Mouse (Mus musculus) hindbrain, postnatal 0 days (tissue): ENCODE results near the gene Zfp449. TPM values are rescaled to one million over a fixed set of nuclear protein-coding genes. Genes with fewer than 3 reads are reported as not detected.
"Not testable (repeated sequence)": the region's sequence is repeated elsewhere in the genome, so short reads cannot be mapped to it uniquely, and the experiment has no call there.

Experiments
- ATAC-seq: fragments of 200-750 bp; cut with Nextera tagmentation; 2 replicates; pipeline ENCODE4 v1.8.0; 2017; ENCODE audit warnings: mild to moderate bottlenecking, moderate TSS enrichment, moderate library complexity
- DNase-seq: peaks from one replicate; pipeline ENCODE4 v3.0.0-alpha.2; 2015; ENCODE audit warnings: low spot score
- H3K27ac ChIP-seq: fragments of 300-500 bp; sonication (generic); 2 replicates; pipeline ENCODE4 v1.5.1; 2014; ENCODE audit warnings: mild to moderate bottlenecking
- H3K27me3 ChIP-seq: fragments of 300-500 bp; sonication (generic); 2 replicates; pipeline ENCODE4 v1.6.1; 2014; ENCODE audit warnings: low read length, mixed read lengths; ENCODE audit not compliant: insufficient read depth
- H3K36me3 ChIP-seq: fragments of 300-500 bp; sonication (generic); 2 replicates; pipeline ENCODE4 v1.6.1; 2014; ENCODE audit warnings: low read length, mixed read lengths; ENCODE audit not compliant: insufficient read depth
- H3K4me1 ChIP-seq: fragments of 300-500 bp; sonication (generic); 2 replicates; pipeline ENCODE4 v1.6.1; 2014; ENCODE audit warnings: antibody characterized with exemption, low read length, mixed read lengths; ENCODE audit not compliant: insufficient read depth
- H3K4me2 ChIP-seq: fragments of 300-500 bp; sonication (generic); 2 replicates; pipeline ENCODE4 v1.6.1; 2014; ENCODE audit warnings: low read depth, mild to moderate bottlenecking, low read length, moderate library complexity, mixed read lengths
- H3K4me3 ChIP-seq: fragments of 300-500 bp; sonication (generic); 2 replicates; pipeline ENCODE4 v1.5.1; 2014; ENCODE audit warnings: low read length
- H3K9ac ChIP-seq: fragments of 300-500 bp; sonication (generic); replicated peaks from 2 replicates; pipeline ENCODE4 v1.6.1; 2014; ENCODE audit warnings: mild to moderate bottlenecking, low read length, moderate library complexity, mixed read lengths
- H3K9me3 ChIP-seq: fragments of 300-500 bp; sonication (generic); 2 replicates; pipeline ENCODE4 v1.6.1; 2016; ENCODE audit warnings: low read length, mixed read lengths
- CTCF ChIP-seq: IDR thresholded peaks from 2 replicates; pipeline ENCODE4 v1.5.1; 2016; ENCODE audit warnings: antibody characterized with exemption, control low read depth, low read depth
- WGBS: fragments of 180-500 bp; shearing (Covaris S2); extraction: QIAGEN DNeasy Blood & Tissue Kit; methylation state at CpG from one replicate; pipeline ENCODE4 v1.1.7; 2014; 5-methylcytosine and 5-hydroxymethylcytosine counted together
- polyA plus RNA-seq: library from polyadenylated mRNA; unstranded; fragments of >200 nt; fragmentation: Nextera tagmentation; extraction: Ambion mirVana; gene quantifications from 2 replicates; pipeline ENCODE4 v1.2.1, GENCODE M21; 2015
- total RNA-seq: library from RNA; depleted of rRNA; stranded (reverse); fragments of >200 nt; gene quantifications from 2 replicates; pipeline ENCODE4 v1.2.3, GENCODE M21; 2014

Zfp449 gene
- total and polyA plus RNA-seq, 2 experiments from 2014 or later, result 2.8 to 4.4 TPM

GRCm38 (mm10) chrX:56342921-56343320 is 3.3 kb upstream of the Zfp449 start:
- no peak overlapping the region for H3K4me2 ChIP-seq
- H3K4me1 ChIP-seq, result no peaks in the 10 kb centered on the region
- H3K36me3 ChIP-seq, result no peaks in the 10 kb centered on the region
- TF ChIP-seq CTCF, result no peak
- H3K9ac ChIP-seq, result no peak overlapping the region
- DNase-seq, result no peak
- WGBS, result 82% methylated on average over 3 of the region's 3 CpGs
- no peak overlapping the region for H3K27ac ChIP-seq
- H3K4me3 ChIP-seq, result no peak overlapping the region
- no peaks in the 10 kb centered on the region for H3K27me3 ChIP-seq
- no peak for ATAC-seq
- H3K9me3 ChIP-seq, result no peaks in the 10 kb centered on the region

- TF ChIP-seq CTCF, result no peak
- Histone ChIP-seq H3K9me3 (no peaks in the 10 kb centered on the region), H3K9ac (peak overlapping the region; percentile 56), H3K4me2 (peak overlapping the region; percentile 53), H3K4me1 (no peaks in the 10 kb centered on the region), H3K36me3 (no peaks in the 10 kb centered on the region), H3K4me3 (peak overlapping the region; percentile 53), H3K27ac (no peak overlapping the region), H3K27me3 (no peaks in the 10 kb centered on the region)
- peak; percentile 61 for DNase-seq
- peak; percentile 37 for ATAC-seq
- 46% methylated on average over 8 of the region's 8 CpGs for WGBS
These were observed 693 bp downstream of the Zfp449 start for GRCm38 (mm10) chrX:56346932-56347253.

- H3K36me3 ChIP-seq, H3K27me3 ChIP-seq, H3K9me3 ChIP-seq, H3K4me1 ChIP-seq: not testable (repeated sequence)
- peak within 1 kb of the TSS; percentile 47 for H3K9ac ChIP-seq
- H3K27ac ChIP-seq, result peak within 1 kb of the TSS; percentile 77
- DNase-seq (peak; percentile 62), ATAC-seq (peak; percentile 91)
- 28% methylated on average over 49 of the region's 56 CpGs for WGBS
- peak within 1 kb of the TSS; percentile 54 for H3K4me2 ChIP-seq
- peak within 1 kb of the TSS; percentile 44 for H3K4me3 ChIP-seq
These were observed 28.4 kb downstream of the Zfp449 start, which contains the start of gene Smim10l2a for GRCm38 (mm10) chrX:56374431-56375128. TSS of gene Smim10l2a (plus strand) at chrX:56374586.

- WGBS, result 81% methylated on average over 2 of the region's 2 CpGs
- no peak for DNase-seq
- Histone ChIP-seq H3K36me3 (no peaks in the 10 kb centered on the region), H3K4me3 (no peak overlapping the region), H3K4me1 (no peaks in the 10 kb centered on the region), H3K4me2 (no peak overlapping the region), H3K9me3 (no peaks in the 10 kb centered on the region), H3K27ac (no peak overlapping the region), H3K9ac (no peak overlapping the region), H3K27me3 (no peaks in the 10 kb centered on the region)
- TF ChIP-seq CTCF, result no peak
- no peak for ATAC-seq
These were observed 34.7 kb downstream of the Zfp449 start for GRCm38 (mm10) chrX:56380852-56381251.

- ATAC-seq (no peak), DNase-seq (peak; percentile 24)
- Histone ChIP-seq H3K9ac (no peak overlapping the region), H3K27ac (no peak overlapping the region), H3K27me3 (no peaks in the 10 kb centered on the region), H3K9me3 (no peaks in the 10 kb centered on the region), H3K4me1 (no peaks in the 10 kb centered on the region), H3K4me2 (no peak overlapping the region), H3K4me3 (no peak overlapping the region), H3K36me3 (no peaks in the 10 kb centered on the region)
- no peak for TF ChIP-seq CTCF
- WGBS, result 76% methylated on average over 2 of the region's 2 CpGs
These were observed 37.9 kb downstream of the Zfp449 start for GRCm38 (mm10) chrX:56384142-56384541.

- DNase-seq, result no peak
- H3K4me1 ChIP-seq, result no peaks in the 10 kb centered on the region
- 36% methylated on average over 2 of the region's 2 CpGs for WGBS
- no peak overlapping the region for H3K27ac ChIP-seq
- ATAC-seq, result no peak
- H3K9me3 ChIP-seq, result no peaks in the 10 kb centered on the region
- no peak overlapping the region for H3K4me3 ChIP-seq
- H3K27me3 ChIP-seq, result no peaks in the 10 kb centered on the region
- TF ChIP-seq CTCF, result no peak
- H3K9ac ChIP-seq, result no peak overlapping the region
- no peak overlapping the region for H3K4me2 ChIP-seq
- H3K36me3 ChIP-seq, result no peaks in the 10 kb centered on the region
These were observed 58.4 kb downstream of the Zfp449 start for GRCm38 (mm10) chrX:56404646-56405045.

GRCm38 (mm10) chrX:56405482-56405881 is 59.3 kb downstream of the Zfp449 start:
- WGBS, result 59% methylated on average over 1 of the region's 1 CpGs
- Histone ChIP-seq H3K9me3 (no peaks in the 10 kb centered on the region), H3K9ac (no peak overlapping the region), H3K4me3 (no peak overlapping the region), H3K27me3 (no peaks in the 10 kb centered on the region), H3K4me1 (no peaks in the 10 kb centered on the region), H3K4me2 (no peak overlapping the region), H3K36me3 (no peaks in the 10 kb centered on the region), H3K27ac (no peak overlapping the region)
- no peak for TF ChIP-seq CTCF
- ATAC-seq, result no peak
- DNase-seq, result no peak
